In genomic region chr3:137981382-137981750, GRCm38 (mm10) we compare ENCODE assay signal across 8 mouse cellular contexts. TPM values are rescaled to one million over a fixed set of nuclear protein-coding genes. Genes with fewer than 3 reads are reported as not detected.
DNase-seq lines count a peak whose midpoint lies in the region; ATAC-seq and TF ChIP-seq lines count a peak whose summit lies in the region.

TSS of gene Dapp1 (minus strand) at chr3:137981545.

- peak within 1 kb of the TSS; percentile 87 for H3K4me2 ChIP-seq in heart, postnatal 0 days (ENCODE audit: low read depth, low read length)
- H3K4me2 ChIP-seq in neural tube, embryonic 13.5 days, result peak within 1 kb of the TSS; percentile 45

- H3K27ac ChIP-seq in forebrain, embryonic 10.5 days, result peak within 1 kb of the TSS; percentile 65
- H3K27ac ChIP-seq in heart, postnatal 0 days (ENCODE audit: low read depth), result peak within 1 kb of the TSS; percentile 74
- H3K27ac ChIP-seq in neural tube, embryonic 13.5 days (replicated peaks), result no peak within 1 kb of the TSS

- no peaks in the 10 kb centered on the region for H3K9me3 ChIP-seq in forebrain, embryonic 10.5 days
- no peaks in the 10 kb centered on the region for H3K9me3 ChIP-seq in heart, postnatal 0 days (replicated peaks; ENCODE audit: control insufficient read depth, low read length)
- no peaks in the 10 kb centered on the region for H3K9me3 ChIP-seq in neural tube, embryonic 13.5 days

- no peak for TF ChIP-seq EP300 in heart, postnatal 0 days (IDR thresholded peaks at IDR 0.05; ENCODE audit: low read depth)

- H3K27me3 ChIP-seq in forebrain, embryonic 10.5 days (ENCODE audit: poor library complexity, severe bottlenecking), result 0 out of 2 replicates have a peak, but pooled peaks cover 4% of the 10 kb centered on the region
- H3K27me3 ChIP-seq in heart, postnatal 0 days (ENCODE audit: control insufficient read depth, insufficient read depth, low read length), result no peaks in the 10 kb centered on the region
- H3K27me3 ChIP-seq in neural tube, embryonic 13.5 days, result no peaks in the 10 kb centered on the region; the same call in 1 of the 2 replicates

- H3K4me3 ChIP-seq in forebrain, embryonic 10.5 days, result peak within 1 kb of the TSS; percentile 43
- peak within 1 kb of the TSS; percentile 69 for H3K4me3 ChIP-seq in heart, postnatal 0 days (ENCODE audit: low read depth, low read length)
- peak within 1 kb of the TSS; percentile 92 for H3K4me3 ChIP-seq in lung, adult 2 months (replicated peaks; ENCODE audit: extremely low read depth, low read depth, low read length)
- peak within 1 kb of the TSS; percentile 26 for H3K4me3 ChIP-seq in neural tube, embryonic 13.5 days

- ATAC-seq in heart, postnatal 0 days (ENCODE audit: insufficient read depth, low read depth), result peak; percentile 90
- ATAC-seq in neural tube, embryonic 13.5 days (ENCODE audit: low read depth), result no peak

- peaks cover 36% of the 10 kb centered on the region for H3K4me1 ChIP-seq in forebrain, embryonic 10.5 days
- H3K4me1 ChIP-seq in heart, postnatal 0 days (ENCODE audit: control insufficient read depth, insufficient read depth), result peaks cover 21% of the 10 kb centered on the region
- H3K4me1 ChIP-seq in lung, adult 2 months (ENCODE audit: control insufficient read depth, insufficient read depth, low read length), result no peaks in the 10 kb centered on the region; the same call in 1 of the 2 replicates
- H3K4me1 ChIP-seq in neural tube, embryonic 13.5 days (replicated peaks), result peaks cover 13% of the 10 kb centered on the region

- WGBS in forebrain, embryonic 10.5 days, result 19% methylated on average over 10 of the region's 10 CpGs
- 5% methylated on average over 10 of the region's 10 CpGs for WGBS in heart, postnatal 0 days
- WGBS in lung, adult 2 months, result 5% methylated on average over 10 of the region's 10 CpGs
- WGBS in neural tube, embryonic 13.5 days, result 24% methylated on average over 10 of the region's 10 CpGs

- TF ChIP-seq CTCF in heart, postnatal 0 days (IDR thresholded peaks at IDR 0.05; ENCODE audit: low read depth), result no peak
- no peak for TF ChIP-seq CTCF in lung, adult 2 months (IDR thresholded peaks at IDR 0.05; ENCODE audit: insufficient read depth, low read length)

- peak; percentile 75 for DNase-seq in 3134 (ENCODE audit: extremely low read depth, insufficient read length, low spot score)
- peak; percentile 72 for DNase-seq in adrenal gland, adult 2 months
- peak; percentile 47 for DNase-seq in forebrain, embryonic 10.5 days (ENCODE audit: extremely low spot score, low spot score)
- DNase-seq in heart, postnatal 0 days (ENCODE audit: low spot score), result peak; percentile 80
- DNase-seq in kidney, postnatal 25 days, result peak; percentile 57 to 74
- DNase-seq in lung, adult 2 months, result peak; percentile 68
- DNase-seq in testis, postnatal 14 days (ENCODE audit: low spot score), result peak; percentile 63

- H3K36me3 ChIP-seq in forebrain, embryonic 10.5 days (replicated peaks), result no peaks in the 10 kb centered on the region
- H3K36me3 ChIP-seq in heart, postnatal 0 days (replicated peaks; ENCODE audit: control insufficient read depth, insufficient read depth, low read length), result no peaks in the 10 kb centered on the region
- no peaks in the 10 kb centered on the region for H3K36me3 ChIP-seq in neural tube, embryonic 13.5 days

- peak within 1 kb of the TSS; percentile 76 for H3K9ac ChIP-seq in heart, postnatal 0 days (replicated peaks; ENCODE audit: low read depth, low read length)
- H3K9ac ChIP-seq in neural tube, embryonic 13.5 days, result 0 out of 2 replicates have a peak within 1 kb of the TSS, but pooled peaks have one; percentile 28

- TF ChIP-seq POLR2A in lung, adult 2 months (IDR thresholded peaks at IDR 0.05; ENCODE audit: borderline replicate concordance, extremely low read depth, low read depth, low read length), result peak; percentile 81; the same call in 1 of the 2 replicates

RNA-seq across cellular contexts. Expression of gene Dapp1, which starts in this region (rescaled TPM):
- 1 to 10 TPM; 3.8 to 4.7 TPM for total RNA-seq in adrenal gland, adult 2 months (2021)
- polyA plus RNA-seq in adrenal gland, adult 2 months (2012; rRNA removed), result 1.8 and 2.6 TPM in 2 replicates
- polyA plus RNA-seq in forebrain, embryonic 10.5 days (2016; fragmentation: Nextera tagmentation; extraction: Ambion mirVana), result 2.2 and 3.5 TPM in 2 replicates
- 11.8 and 16.1 TPM in 2 replicates for total RNA-seq in heart, postnatal 0 days (2014; rRNA removed; ENCODE audit: low replicate concordance)
- 11.1 and 11.8 TPM in 2 replicates for polyA plus RNA-seq in heart, postnatal 0 days (2015; fragmentation: Nextera tagmentation; extraction: Ambion mirVana)
- 4.5 and 7.1 TPM in 2 replicates for polyA plus RNA-seq in lung, adult 2 months (2012; rRNA removed)
- 1.7 TPM in 2 replicates for polyA plus RNA-seq in neural tube, embryonic 13.5 days (2015; fragmentation: Nextera tagmentation; extraction: Ambion mirVana)

Comparison
In these comparisons a context has a peak if more than half of its experiments do, and no peak if none do; other contexts are left out.
1. H3K4me3 ChIP-seq: peak in every context shown above with its lines; median percentile 92 in lung, adult 2 months; 69 in heart, postnatal 0 days; 43 in forebrain, embryonic 10.5 days; 26 in neural tube, embryonic 13.5 days.